Mouse (Mus musculus): ENCODE measurements around the gene Runx1. TPM values are rescaled to one million over a fixed set of nuclear protein-coding genes. Genes with fewer than 3 reads are reported as not detected.

The Runx1 gene
- polyA plus RNA-seq, 1 experiment from 2014 or later = 6.4 TPM

GRCm38 (mm10) chr16:92575792-92576191, 250.2 kb downstream of the Runx1 start:
- Histone ChIP-seq H3K4me3 (ENCODE audit: low read depth, low read length) (no peak overlapping the region), H3K4me1 (replicated peaks; ENCODE audit: control insufficient read depth, insufficient read depth) (no peaks in the 10 kb centered on the region), H3K4me2 (replicated peaks; ENCODE audit: low read depth) (no peak overlapping the region), H3K36me3 (ENCODE audit: control insufficient read depth, insufficient read depth, low read length) (no peaks in the 10 kb centered on the region), H3K27me3 (ENCODE audit: control insufficient read depth, insufficient read depth, low read length) (no peaks in the 10 kb centered on the region), H3K9ac (ENCODE audit: low read length) (no peak overlapping the region), H3K27ac (replicated peaks) (no peak overlapping the region), H3K9me3 (ENCODE audit: control insufficient read depth, low read length) (no peaks in the 10 kb centered on the region)
- DNase-seq (ENCODE audit: low spot score) = no peak
- no peak for TF ChIP-seq EP300 (optimal IDR thresholded peaks at IDR 0.05)
- no peak for TF ChIP-seq CTCF (IDR thresholded peaks at IDR 0.05; ENCODE audit: low read depth)
- ATAC-seq (ENCODE audit: low FRiP score, low TSS enrichment) = no peak
- 81% methylated on average over 10 of the region's 10 CpGs for WGBS

DNA sequence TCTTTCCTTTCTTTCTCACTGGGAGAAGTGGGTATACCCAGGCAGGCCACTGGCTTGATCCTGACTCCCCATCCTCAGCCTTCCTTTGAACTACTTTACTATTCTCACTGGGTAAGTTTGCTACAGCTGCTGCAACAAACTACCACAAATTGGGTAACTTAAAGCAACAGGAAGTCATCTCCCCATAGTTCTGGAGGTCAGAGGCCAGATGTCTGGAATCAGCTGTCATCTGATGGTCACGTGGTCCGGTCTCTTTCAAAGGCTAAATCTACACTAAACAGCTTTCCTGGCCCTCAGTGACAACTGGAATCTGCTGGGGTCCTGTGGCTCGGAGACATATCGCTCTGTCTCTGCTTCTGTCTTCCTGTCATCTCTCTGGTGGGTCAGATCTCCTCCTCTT, 252.8 kb downstream of the Runx1 start:
- H3K4me2 ChIP-seq (replicated peaks; ENCODE audit: low read depth) = no peak overlapping the region
- no peak for ATAC-seq (ENCODE audit: low FRiP score, low TSS enrichment)
- H3K36me3 ChIP-seq (ENCODE audit: control insufficient read depth, insufficient read depth, low read length) = no peaks in the 10 kb centered on the region
- TF ChIP-seq EP300 (optimal IDR thresholded peaks at IDR 0.05) (no peak), CTCF (IDR thresholded peaks at IDR 0.05; ENCODE audit: low read depth) (no peak)
- H3K27me3 ChIP-seq (ENCODE audit: control insufficient read depth, insufficient read depth, low read length) = no peaks in the 10 kb centered on the region
- no peaks in the 10 kb centered on the region for H3K9me3 ChIP-seq (ENCODE audit: control insufficient read depth, low read length)
- H3K4me1 ChIP-seq (replicated peaks; ENCODE audit: control insufficient read depth, insufficient read depth) = no peaks in the 10 kb centered on the region
- no peak overlapping the region for H3K27ac ChIP-seq (replicated peaks)
- no peak for DNase-seq (ENCODE audit: low spot score)
- H3K4me3 ChIP-seq (ENCODE audit: low read depth, low read length) = no peak overlapping the region
- 60% methylated on average over 4 of the region's 4 CpGs for WGBS
- no peak overlapping the region for H3K9ac ChIP-seq (ENCODE audit: low read length)

GRCm38 (mm10) chr16:92571246-92571645, 254.7 kb downstream of the Runx1 start:
- DNase-seq (ENCODE audit: low spot score) = no peak
- WGBS = 83% methylated on average over 11 of the region's 11 CpGs
- H3K36me3 ChIP-seq (ENCODE audit: control insufficient read depth, insufficient read depth, low read length) = no peaks in the 10 kb centered on the region
- TF ChIP-seq EP300 (optimal IDR thresholded peaks at IDR 0.05) (no peak), CTCF (IDR thresholded peaks at IDR 0.05; ENCODE audit: low read depth) (no peak)
- H3K4me1 ChIP-seq (replicated peaks; ENCODE audit: control insufficient read depth, insufficient read depth) = no peaks in the 10 kb centered on the region
- H3K9me3 ChIP-seq (ENCODE audit: control insufficient read depth, low read length) = no peaks in the 10 kb centered on the region
- no peak overlapping the region for H3K4me3 ChIP-seq (ENCODE audit: low read depth, low read length)
- no peak overlapping the region for H3K27ac ChIP-seq (replicated peaks)
- ATAC-seq (ENCODE audit: low FRiP score, low TSS enrichment) = 0 out of 2 replicates have a peak, but pooled peaks have one; percentile 40
- H3K9ac ChIP-seq (ENCODE audit: low read length) = no peak overlapping the region
- H3K27me3 ChIP-seq (ENCODE audit: control insufficient read depth, insufficient read depth, low read length) = no peaks in the 10 kb centered on the region
- H3K4me2 ChIP-seq (replicated peaks; ENCODE audit: low read depth) = no peak overlapping the region

- H3K9me3 ChIP-seq (ENCODE audit: control insufficient read depth, low read length) = no peaks in the 10 kb centered on the region
- ATAC-seq (ENCODE audit: low FRiP score, low TSS enrichment) (no peak), DNase-seq (ENCODE audit: low spot score) (no peak)
- H3K27me3 ChIP-seq (ENCODE audit: control insufficient read depth, insufficient read depth, low read length) = no peaks in the 10 kb centered on the region
- H3K9ac ChIP-seq (ENCODE audit: low read length) = no peak overlapping the region
- H3K4me2 ChIP-seq (replicated peaks; ENCODE audit: low read depth) = no peak overlapping the region
- no peak overlapping the region for H3K27ac ChIP-seq (replicated peaks)
- TF ChIP-seq EP300 (optimal IDR thresholded peaks at IDR 0.05) = no peak
- no peak for TF ChIP-seq CTCF (IDR thresholded peaks at IDR 0.05; ENCODE audit: low read depth)
- H3K36me3 ChIP-seq (ENCODE audit: control insufficient read depth, insufficient read depth, low read length) = no peaks in the 10 kb centered on the region
- no peaks in the 10 kb centered on the region for H3K4me1 ChIP-seq (replicated peaks; ENCODE audit: control insufficient read depth, insufficient read depth)
- WGBS = 15% methylated on average over 5 of the region's 5 CpGs
- no peak overlapping the region for H3K4me3 ChIP-seq (ENCODE audit: low read depth, low read length)
Observed at GRCm38 (mm10) chr16:92566146-92566545, 259.8 kb downstream of the Runx1 start.

GRCm38 (mm10) chr16:92565708-92566107, 260.2 kb downstream of the Runx1 start:
- no peaks in the 10 kb centered on the region for H3K27me3 ChIP-seq (ENCODE audit: control insufficient read depth, insufficient read depth, low read length)
- H3K27ac ChIP-seq (replicated peaks) = no peak overlapping the region
- peak; percentile 88 for DNase-seq (ENCODE audit: low spot score)
- WGBS = 2% methylated on average over 6 of the region's 6 CpGs
- no peak overlapping the region for H3K4me3 ChIP-seq (ENCODE audit: low read depth, low read length)
- H3K36me3 ChIP-seq (ENCODE audit: control insufficient read depth, insufficient read depth, low read length) = no peaks in the 10 kb centered on the region
- H3K9ac ChIP-seq (ENCODE audit: low read length) = peak overlapping the region; percentile 13; the same call in 1 of the 2 replicates
- H3K9me3 ChIP-seq (ENCODE audit: control insufficient read depth, low read length) = no peaks in the 10 kb centered on the region
- peak overlapping the region; percentile 47 for H3K4me2 ChIP-seq (replicated peaks; ENCODE audit: low read depth)
- no peaks in the 10 kb centered on the region for H3K4me1 ChIP-seq (replicated peaks; ENCODE audit: control insufficient read depth, insufficient read depth)
- peak; percentile 97 for TF ChIP-seq CTCF (IDR thresholded peaks at IDR 0.05; ENCODE audit: low read depth)
- TF ChIP-seq EP300 (optimal IDR thresholded peaks at IDR 0.05) = no peak
- peak; percentile 69 for ATAC-seq (ENCODE audit: low FRiP score, low TSS enrichment)

GRCm38 (mm10) chr16:92565291-92565690, 260.7 kb downstream of the Runx1 start:
- no peak for ATAC-seq (ENCODE audit: low FRiP score, low TSS enrichment)
- 31% methylated on average over 11 of the region's 11 CpGs for WGBS
- TF ChIP-seq CTCF (IDR thresholded peaks at IDR 0.05; ENCODE audit: low read depth) = no peak
- no peak for TF ChIP-seq EP300 (optimal IDR thresholded peaks at IDR 0.05)

More at GRCm38 (mm10) chr16:92565291-92565690, 260.7 kb downstream of the Runx1 start:
- Histone ChIP-seq H3K4me2 (replicated peaks; ENCODE audit: low read depth) (peak overlapping the region; percentile 47), H3K4me1 (replicated peaks; ENCODE audit: control insufficient read depth, insufficient read depth) (no peaks in the 10 kb centered on the region), H3K27me3 (ENCODE audit: control insufficient read depth, insufficient read depth, low read length) (no peaks in the 10 kb centered on the region), H3K27ac (replicated peaks) (no peak overlapping the region), H3K36me3 (ENCODE audit: control insufficient read depth, insufficient read depth, low read length) (no peaks in the 10 kb centered on the region), H3K9ac (ENCODE audit: low read length) (peak overlapping the region; percentile 13; the same call in 1 of the 2 replicates), H3K9me3 (ENCODE audit: control insufficient read depth, low read length) (no peaks in the 10 kb centered on the region), H3K4me3 (ENCODE audit: low read depth, low read length) (no peak overlapping the region)
- no peak for DNase-seq (ENCODE audit: low spot score)

Measured in stomach, postnatal 0 days (tissue).